Mouse (Mus musculus) hindbrain, embryonic 15.5 days (tissue): ENCODE data around the gene Gm20388. TPM values are rescaled to one million over a fixed set of nuclear protein-coding genes. Genes with fewer than 3 reads are reported as not detected.

ENCODE experiments used
- ATAC-seq: fragments of 200-750 bp; cut with Nextera tagmentation; 2 replicates; pipeline ENCODE4 v1.8.0; 2017; ENCODE audit warnings: low read depth, moderate number of reproducible peaks, moderate TSS enrichment; ENCODE audit not compliant: low FRiP score
- H3K27ac ChIP-seq: fragments of 300-500 bp; sonication (generic); replicated peaks from 2 replicates; pipeline ENCODE4 v1.5.1; 2015; ENCODE audit warnings: mild to moderate bottlenecking, inconsistent platforms
- H3K27me3 ChIP-seq: fragments of 300-500 bp; sonication (generic); 2 replicates; pipeline ENCODE4 v1.6.1; 2015; ENCODE audit warnings: control low read depth, inconsistent platforms
- H3K36me3 ChIP-seq: fragments of 300-500 bp; sonication (generic); 2 replicates; pipeline ENCODE4 v1.6.1; 2015; ENCODE audit warnings: control low read depth, inconsistent platforms
- H3K4me1 ChIP-seq: fragments of 300-500 bp; sonication (generic); replicated peaks from 2 replicates; pipeline ENCODE4 v1.6.1; 2015; ENCODE audit warnings: control low read depth, inconsistent platforms
- H3K4me2 ChIP-seq: fragments of 300-500 bp; sonication (generic); 2 replicates; pipeline ENCODE4 v1.6.1; 2015; ENCODE audit warnings: moderate library complexity, mild to moderate bottlenecking, inconsistent platforms
- H3K4me3 ChIP-seq: fragments of 300-500 bp; sonication (generic); 2 replicates; pipeline ENCODE4 v1.5.1; 2015; ENCODE audit warnings: mild to moderate bottlenecking, inconsistent platforms
- H3K9ac ChIP-seq: fragments of 300-500 bp; sonication (generic); 2 replicates; pipeline ENCODE4 v1.6.1; 2015; ENCODE audit warnings: inconsistent platforms
- H3K9me3 ChIP-seq: fragments of 300-500 bp; sonication (generic); 2 replicates; pipeline ENCODE4 v1.6.1; 2016; ENCODE audit warnings: control low read depth, inconsistent platforms
- WGBS: fragments of 180-500 bp; shearing (Covaris S2); methylation state at CpG from one replicate; pipeline ENCODE4 v1.1.7; 2015; 5-methylcytosine and 5-hydroxymethylcytosine counted together
- polyA plus RNA-seq: library from polyadenylated mRNA; unstranded; fragments of >200 nt; fragmentation: Nextera tagmentation; extraction: Ambion mirVana; gene quantifications from 2 replicates; pipeline ENCODE4 v1.2.1, GENCODE M21; 2015

The Gm20388 gene
- polyA plus RNA-seq, 1 experiment from 2014 or later, result 5.4 TPM

DNA sequence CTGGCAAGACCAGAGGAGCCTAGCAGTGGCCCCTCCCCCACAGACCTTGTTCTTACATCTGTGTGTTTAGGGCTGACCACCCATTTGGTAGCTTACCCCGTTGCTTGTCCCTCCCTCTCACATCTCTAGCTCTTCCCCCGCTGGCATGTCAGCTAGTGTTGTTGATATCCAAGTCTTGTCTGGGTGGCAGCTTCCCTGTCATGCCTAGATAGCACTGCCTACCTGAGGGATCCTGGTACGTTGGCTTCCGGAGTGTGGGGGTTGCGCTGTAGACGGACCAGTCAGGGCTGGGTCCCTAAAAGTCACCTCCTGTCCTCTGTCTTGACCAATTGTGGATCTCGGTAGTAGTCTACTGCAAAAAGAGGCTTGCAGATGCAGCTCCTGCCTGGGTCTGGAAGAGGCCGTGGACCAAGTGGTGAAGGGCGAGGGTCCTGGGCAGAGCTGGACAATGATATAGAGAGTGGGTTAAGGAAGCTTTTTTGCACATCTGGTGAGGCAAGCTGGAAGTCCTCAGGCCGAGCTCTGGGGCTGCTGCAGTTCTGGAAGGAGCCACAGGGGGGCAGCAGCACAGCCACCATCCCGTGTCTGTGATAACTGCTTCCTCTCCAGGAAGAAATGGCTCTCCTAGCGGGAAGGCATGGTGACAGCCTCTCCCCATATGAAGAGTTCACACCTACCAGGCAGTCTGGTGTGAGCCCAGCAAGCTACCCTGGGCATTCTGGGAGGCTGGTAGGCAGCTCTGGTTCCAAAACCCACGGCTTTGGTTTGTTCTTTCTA, 659.5 kb downstream of the Gm20388 start:
- Histone ChIP-seq H3K9ac (no peak overlapping the region), H3K4me2 (no peak overlapping the region), H3K4me3 (no peak overlapping the region), H3K27me3 (no peaks in the 10 kb centered on the region), H3K27ac (no peak overlapping the region), H3K4me1 (peaks cover 29% of the 10 kb centered on the region), H3K9me3 (no peaks in the 10 kb centered on the region), H3K36me3 (peaks cover 64% of the 10 kb centered on the region)
- ATAC-seq, result 0 out of 2 replicates have a peak, but pooled peaks have one; percentile 6
- WGBS, result 59% methylated on average over 13 of the region's 13 CpGs

DNA sequence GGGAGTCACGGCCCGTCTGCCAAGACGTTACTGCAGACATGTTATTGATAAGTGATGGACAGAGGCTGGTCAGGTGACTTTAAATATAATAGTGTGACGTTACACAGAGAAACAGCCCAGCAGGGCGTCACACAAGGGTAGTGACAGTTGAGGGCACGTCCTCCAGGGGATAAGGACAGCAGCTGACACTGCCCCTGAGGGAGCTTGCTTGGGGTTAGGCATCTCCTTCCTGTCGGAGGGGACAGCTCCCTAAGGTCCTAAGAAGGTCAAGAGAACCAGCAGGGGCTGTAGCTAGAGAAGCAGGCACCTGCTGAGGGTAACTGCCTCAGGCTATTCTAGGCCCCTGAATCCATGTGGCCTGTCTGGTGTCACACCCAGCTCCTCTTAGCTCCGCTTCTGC, 660.9 kb downstream of the Gm20388 start:
- 71% methylated on average over 8 of the region's 8 CpGs for WGBS
- no peak overlapping the region for H3K9ac ChIP-seq

DNA sequence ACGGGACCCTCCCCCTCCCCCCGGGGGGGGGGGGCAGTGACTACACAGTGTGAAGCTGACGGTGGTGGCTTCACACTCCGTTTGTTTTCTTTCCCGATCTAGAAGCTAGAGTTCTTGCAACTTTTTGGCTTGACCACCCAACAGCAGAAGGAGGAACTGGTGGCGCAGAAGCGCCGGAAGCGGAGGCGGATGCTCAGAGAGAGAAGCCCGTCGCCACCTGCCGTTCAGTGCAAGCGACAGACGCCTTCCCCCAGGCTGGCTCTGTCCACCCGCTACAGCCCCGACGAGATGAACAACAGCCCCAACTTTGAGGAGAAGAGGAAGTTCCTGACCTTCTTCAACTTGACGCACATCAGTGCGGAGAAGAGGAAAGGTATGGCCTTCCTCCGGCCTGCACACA, 661.9 kb downstream of the Gm20388 start:
- H3K4me2 ChIP-seq, result no peak overlapping the region
- ATAC-seq, result no peak
- H3K9me3 ChIP-seq, result no peaks in the 10 kb centered on the region
- H3K4me1 ChIP-seq, result peaks cover 10% of the 10 kb centered on the region; the same call in 1 of the 2 replicates
- H3K4me3 ChIP-seq, result no peak overlapping the region
- WGBS, result 70% methylated on average over 21 of the region's 21 CpGs
- H3K9ac ChIP-seq, result no peak overlapping the region
- H3K27ac ChIP-seq, result no peak overlapping the region
- peaks cover 82% of the 10 kb centered on the region for H3K36me3 ChIP-seq
- H3K27me3 ChIP-seq, result no peaks in the 10 kb centered on the region

More for the DNA sequence above, 660.9 kb downstream of the Gm20388 start:
- Histone ChIP-seq H3K4me3 (no peak overlapping the region), H3K27me3 (no peaks in the 10 kb centered on the region), H3K36me3 (peaks cover 77% of the 10 kb centered on the region), H3K4me1 (peaks cover 15% of the 10 kb centered on the region), H3K9me3 (no peaks in the 10 kb centered on the region), H3K4me2 (no peak overlapping the region), H3K27ac (no peak overlapping the region)
- ATAC-seq, result no peak

- WGBS, result 67% methylated on average over 11 of the region's 11 CpGs
- no peak overlapping the region for H3K9ac ChIP-seq
- H3K9me3 ChIP-seq, result no peaks in the 10 kb centered on the region
- peaks cover 17% of the 10 kb centered on the region for H3K4me1 ChIP-seq
- H3K4me2 ChIP-seq, result no peak overlapping the region
- H3K36me3 ChIP-seq, result peaks cover 81% of the 10 kb centered on the region
- no peaks in the 10 kb centered on the region for H3K27me3 ChIP-seq
- ATAC-seq, result no peak
- no peak overlapping the region for H3K27ac ChIP-seq
- H3K4me3 ChIP-seq, result no peak overlapping the region
Measured at GRCm38 (mm10) chr8:120573866-120574265, 663.2 kb downstream of the Gm20388 start.

DNA sequence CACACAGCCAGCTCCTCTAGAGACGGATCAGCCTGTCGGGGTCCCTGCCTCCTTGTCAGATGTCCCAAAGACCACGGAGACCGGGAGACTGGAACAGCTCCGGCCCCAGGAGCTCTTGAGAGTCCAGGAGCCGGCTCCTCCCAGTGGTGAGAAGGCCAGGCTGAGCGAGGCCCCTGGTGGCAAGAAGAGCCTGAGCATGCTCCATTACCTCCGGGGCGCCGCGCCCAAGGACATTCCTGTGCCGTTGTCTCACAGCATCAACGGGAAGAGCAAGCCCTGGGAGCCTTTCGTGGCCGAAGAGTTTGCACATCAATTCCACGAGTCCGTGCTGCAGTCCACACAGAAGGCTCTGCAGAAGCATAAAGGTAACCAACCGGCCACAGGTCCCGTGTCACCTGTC, 664.3 kb downstream of the Gm20388 start:
- H3K9ac ChIP-seq, result no peak overlapping the region
- H3K4me3 ChIP-seq, result no peak overlapping the region
- no peaks in the 10 kb centered on the region for H3K9me3 ChIP-seq
- no peak overlapping the region for H3K4me2 ChIP-seq
- peaks cover 82% of the 10 kb centered on the region for H3K36me3 ChIP-seq
- no peaks in the 10 kb centered on the region for H3K27me3 ChIP-seq
- ATAC-seq, result no peak
- H3K27ac ChIP-seq, result no peak overlapping the region
- H3K4me1 ChIP-seq, result peaks cover 17% of the 10 kb centered on the region
- 75% methylated on average over 19 of the region's 19 CpGs for WGBS

DNA sequence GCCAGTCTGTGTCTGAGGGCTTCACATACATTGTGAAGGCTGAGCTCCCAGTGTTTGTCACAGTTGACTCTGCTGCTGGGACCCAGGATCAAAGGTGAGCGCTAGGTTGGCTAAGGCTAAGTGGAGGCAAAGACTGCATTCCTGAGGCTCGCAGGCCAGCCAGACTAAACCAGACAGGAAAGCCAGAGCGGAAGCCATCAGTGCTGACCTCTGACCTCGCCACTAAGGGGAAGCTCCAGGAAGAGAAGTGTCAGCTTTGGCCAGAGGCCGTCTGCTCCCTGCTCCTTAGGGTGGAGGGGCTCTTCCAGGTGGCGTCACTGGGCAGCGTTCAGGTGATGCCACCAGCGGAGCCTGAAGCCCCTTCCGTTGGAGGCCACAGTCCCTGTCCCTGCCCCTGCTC, 665.2 kb downstream of the Gm20388 start:
- peaks cover 87% of the 10 kb centered on the region for H3K36me3 ChIP-seq
- no peak overlapping the region for H3K4me3 ChIP-seq
- peaks cover 15% of the 10 kb centered on the region for H3K4me1 ChIP-seq
- WGBS, result 68% methylated on average over 9 of the region's 9 CpGs
- no peak overlapping the region for H3K9ac ChIP-seq
- no peaks in the 10 kb centered on the region for H3K27me3 ChIP-seq
- H3K27ac ChIP-seq, result no peak overlapping the region
- no peak for ATAC-seq
- H3K9me3 ChIP-seq, result no peaks in the 10 kb centered on the region
- H3K4me2 ChIP-seq, result no peak overlapping the region

DNA sequence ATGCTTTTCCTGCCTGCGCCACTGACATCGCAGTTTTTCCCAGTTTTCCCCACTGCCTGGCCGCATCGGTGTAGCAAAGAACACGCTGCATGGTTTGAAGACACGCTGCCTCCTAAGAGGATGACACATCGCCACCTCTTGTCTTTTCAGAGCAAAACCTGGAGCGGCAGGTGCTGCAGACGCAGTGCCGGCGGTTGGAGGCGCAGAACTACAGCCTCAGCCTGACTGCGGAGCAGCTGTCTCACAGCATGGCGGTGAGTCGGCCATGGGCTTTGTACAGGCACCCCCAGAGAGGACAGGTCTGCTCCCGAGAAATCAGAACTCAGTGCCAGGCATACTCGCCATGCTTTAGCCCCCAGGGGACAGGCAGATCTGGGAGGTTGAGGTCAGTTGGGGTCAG, 667.2 kb downstream of the Gm20388 start:
- 76% methylated on average over 17 of the region's 17 CpGs for WGBS
- no peaks in the 10 kb centered on the region for H3K9me3 ChIP-seq
- no peak overlapping the region for H3K27ac ChIP-seq
- no peak overlapping the region for H3K4me3 ChIP-seq
- ATAC-seq, result no peak
- no peaks in the 10 kb centered on the region for H3K27me3 ChIP-seq
- H3K9ac ChIP-seq, result no peak overlapping the region
- H3K36me3 ChIP-seq, result peaks cover 73% of the 10 kb centered on the region
- H3K4me1 ChIP-seq, result peaks cover 10% of the 10 kb centered on the region
- H3K4me2 ChIP-seq, result no peak overlapping the region

- no peak for ATAC-seq
- H3K27me3 ChIP-seq, result no peaks in the 10 kb centered on the region
- peaks cover 7% of the 10 kb centered on the region for H3K4me1 ChIP-seq
- 88% methylated on average over 8 of the region's 8 CpGs for WGBS
- no peaks in the 10 kb centered on the region for H3K9me3 ChIP-seq
- H3K9ac ChIP-seq, result no peak overlapping the region
- H3K4me2 ChIP-seq, result no peak overlapping the region
- H3K36me3 ChIP-seq, result peaks cover 48% of the 10 kb centered on the region
- H3K4me3 ChIP-seq, result no peak overlapping the region
- H3K27ac ChIP-seq, result no peak overlapping the region
Measured at GRCm38 (mm10) chr8:120580336-120581000, 669.8 kb downstream of the Gm20388 start.

DNA sequence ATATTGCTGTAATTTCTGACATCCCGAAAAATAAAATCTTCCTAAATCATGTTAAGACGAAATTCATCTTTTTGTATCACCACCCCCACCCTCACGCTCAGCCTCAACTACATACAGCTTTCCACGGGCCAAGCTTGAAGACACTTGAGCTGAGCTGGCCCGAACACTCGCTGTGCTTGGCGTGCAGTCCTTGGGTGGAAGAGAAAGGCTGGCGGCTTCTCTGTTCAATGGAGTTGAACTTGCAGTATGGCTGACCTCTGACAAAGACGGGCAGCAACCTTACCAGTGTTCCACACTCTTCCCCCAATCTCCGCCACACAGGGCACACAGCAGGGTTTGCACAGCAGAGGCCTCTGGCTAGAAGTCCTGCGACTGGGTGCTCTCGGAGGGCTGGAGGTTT, 670.7 kb downstream of the Gm20388 start:
- Histone ChIP-seq H3K9me3 (no peaks in the 10 kb centered on the region), H3K36me3 (peaks cover 41% of the 10 kb centered on the region), H3K4me3 (no peak overlapping the region), H3K9ac (no peak overlapping the region), H3K27me3 (no peaks in the 10 kb centered on the region), H3K4me1 (peaks cover 7% of the 10 kb centered on the region), H3K4me2 (no peak overlapping the region), H3K27ac (no peak overlapping the region)
- WGBS, result 89% methylated on average over 12 of the region's 12 CpGs
- no peak for ATAC-seq

DNA sequence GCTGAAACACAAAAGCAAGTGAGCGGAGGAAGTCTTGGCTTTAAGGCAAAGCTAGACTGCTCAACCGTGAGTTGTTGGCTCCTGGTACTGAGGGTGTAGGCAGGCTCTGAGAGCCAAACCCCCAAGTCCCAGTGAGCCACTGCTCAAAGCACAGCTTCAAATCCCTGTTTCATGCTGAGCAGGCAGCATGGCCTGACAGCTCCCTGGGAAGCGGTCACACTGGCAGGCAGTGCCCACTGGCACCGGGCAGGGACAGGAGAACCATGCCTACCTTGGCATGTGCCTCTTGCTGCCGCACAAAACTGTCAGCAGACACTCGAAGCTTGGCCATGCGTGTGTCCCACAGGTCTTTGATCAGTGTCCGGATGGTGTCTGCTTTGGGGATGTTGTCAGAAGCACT, 671.2 kb downstream of the Gm20388 start:
- Histone ChIP-seq H3K36me3 (peaks cover 37% of the 10 kb centered on the region), H3K9ac (no peak overlapping the region), H3K9me3 (no peaks in the 10 kb centered on the region), H3K27ac (0 out of 2 replicates have a peak overlapping the region, but pooled peaks have one; percentile 16), H3K4me3 (no peak overlapping the region), H3K4me1 (peaks cover 7% of the 10 kb centered on the region), H3K4me2 (no peak overlapping the region), H3K27me3 (no peaks in the 10 kb centered on the region)
- WGBS, result 83% methylated on average over 8 of the region's 8 CpGs
- no peak for ATAC-seq

DNA sequence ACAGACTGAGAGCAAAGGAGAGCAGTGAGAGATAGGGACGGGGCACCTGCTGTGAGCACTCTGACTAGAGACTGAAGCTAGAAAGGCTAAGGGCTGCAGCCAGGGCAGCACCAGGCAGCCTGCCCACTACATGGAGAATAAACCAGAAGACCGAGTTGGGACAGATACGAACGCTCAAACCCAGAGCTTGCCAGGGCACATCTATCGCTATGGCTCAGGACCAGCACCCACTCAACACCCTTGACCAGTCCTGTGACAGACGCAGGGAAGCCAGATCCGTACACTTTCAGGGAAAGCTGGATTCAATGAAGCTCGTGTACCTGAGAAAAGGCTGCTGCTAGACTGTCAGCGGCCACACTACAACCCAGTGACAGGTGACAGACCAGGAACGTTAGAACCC, 674.9 kb downstream of the Gm20388 start:
- H3K9ac ChIP-seq, result no peak overlapping the region
- WGBS, result 91% methylated on average over 10 of the region's 10 CpGs
- no peaks in the 10 kb centered on the region for H3K27me3 ChIP-seq
- H3K4me1 ChIP-seq, result peaks cover 12% of the 10 kb centered on the region
- H3K9me3 ChIP-seq, result no peaks in the 10 kb centered on the region
- ATAC-seq, result no peak
- no peak overlapping the region for H3K4me3 ChIP-seq
- H3K36me3 ChIP-seq, result 0 out of 2 replicates have a peak, but pooled peaks cover 3% of the 10 kb centered on the region
- no peak overlapping the region for H3K4me2 ChIP-seq
- no peak overlapping the region for H3K27ac ChIP-seq

GRCm38 (mm10) chr8:120588908-120589771, 678.5 kb downstream of the Gm20388 start, which contains the start of gene Gins2:
Gene Gins2 (minus strand): TSS chr8:120589304.
- H3K9ac ChIP-seq, result peak within 1 kb of the TSS; percentile 44
- H3K27ac ChIP-seq, result peak within 1 kb of the TSS; percentile 56
- peak within 1 kb of the TSS; percentile 50 for H3K4me3 ChIP-seq
- peak within 1 kb of the TSS; percentile 89 for H3K4me2 ChIP-seq
- peak; percentile 99 for ATAC-seq
- under 1% methylated on average over 67 of the region's 67 CpGs for WGBS
- no peaks in the 10 kb centered on the region for H3K36me3 ChIP-seq
- H3K27me3 ChIP-seq, result no peaks in the 10 kb centered on the region
- no peaks in the 10 kb centered on the region for H3K9me3 ChIP-seq
- peaks cover 12% of the 10 kb centered on the region for H3K4me1 ChIP-seq
